9 mouse cellular contexts compared by ENCODE assay signal in genomic region chr3:144425041-144425448, GRCm38 (mm10).
DNase-seq lines count a peak whose midpoint lies in the region; ATAC-seq lines count a peak whose summit lies in the region.
"Had no signal": no experiment of that assay in that cellular context is flagged by ENCODE, and none has a peak within 500 bp of the region (broad histone marks: within the 10 kb centered on the region; RNA-seq: fewer than 3 reads in every experiment).

No protein-coding gene starts in this region.

- no peaks in the 10 kb centered on the region for H3K9me3 ChIP-seq in hindbrain, embryonic 14.5 days (ENCODE audit: control insufficient read depth, low read length)
- H3K9me3 ChIP-seq in heart, embryonic 10.5 days: no peaks in the 10 kb centered on the region

- H3K27me3 ChIP-seq in hindbrain, embryonic 14.5 days (ENCODE audit: control insufficient read depth, insufficient read depth, low read length): no peaks in the 10 kb centered on the region
- H3K27me3 ChIP-seq in heart, embryonic 10.5 days (ENCODE audit: insufficient read depth, poor library complexity, severe bottlenecking): no peaks in the 10 kb centered on the region

- no peaks in the 10 kb centered on the region for H3K36me3 ChIP-seq in hindbrain, embryonic 14.5 days (replicated peaks; ENCODE audit: control insufficient read depth, insufficient read depth)
- peaks cover 1% of the 10 kb centered on the region; the same call in 1 of the 2 replicates for H3K36me3 ChIP-seq in heart, embryonic 10.5 days

- peak; percentile 46 for DNase-seq in heart, postnatal 4 days
- DNase-seq in heart, adult 9 months (ENCODE audit: low spot score in 2 of 2): no peak
- DNase-seq in adrenal gland, postnatal 25 days: peak; percentile 53
- no peak for DNase-seq in hindbrain, embryonic 14.5 days (ENCODE audit: low spot score)
- peak; percentile 75 to 81 for DNase-seq in left cerebral cortex, postnatal 36 days (ENCODE audit: low spot score in 2 of 2)
- no peak for DNase-seq in adipocyte (ENCODE audit: low spot score)
- DNase-seq in heart, embryonic 10.5 days (ENCODE audit: low spot score): no peak
- DNase-seq: kidney, postnatal 14 days had no signal

- no peak overlapping the region for H3K9ac ChIP-seq in hindbrain, embryonic 14.5 days

- no peak overlapping the region for H3K4me2 ChIP-seq in hindbrain, embryonic 14.5 days (replicated peaks)

- peaks cover 7% of the 10 kb centered on the region; the same call in 1 of the 2 replicates for H3K4me1 ChIP-seq in hindbrain, embryonic 14.5 days (replicated peaks; ENCODE audit: control insufficient read depth, insufficient read depth, low read length)
- H3K4me1 ChIP-seq in heart, embryonic 10.5 days: no peaks in the 10 kb centered on the region

- ATAC-seq in hindbrain, embryonic 14.5 days (ENCODE audit: low FRiP score): no peak
- ATAC-seq in inflammation-experienced regulatory T-cells, adult 6 months: no peak

- H3K27ac ChIP-seq in hindbrain, embryonic 14.5 days: 0 out of 2 replicates have a peak overlapping the region, but pooled peaks have one; percentile 32
- no peak overlapping the region for H3K27ac ChIP-seq in heart, embryonic 10.5 days

- H3K4me3 ChIP-seq in hindbrain, embryonic 14.5 days (replicated peaks; ENCODE audit: low read length): no peak overlapping the region
- H3K4me3 ChIP-seq in heart, embryonic 10.5 days: no peak overlapping the region

- 87% methylated on average over 4 of the region's 4 CpGs for WGBS in hindbrain, embryonic 14.5 days
- WGBS in heart, embryonic 10.5 days: 88% methylated on average over 4 of the region's 4 CpGs

- intact Hi-C loops in left cerebral cortex, postnatal 36 days (cut with DNase I): no loop called here

Comparison
In these comparisons a context has a peak if more than half of its experiments do, and no peak if none do; other contexts are left out.
1. DNase-seq: peak in heart, postnatal 4 days (single experiment), adrenal gland, postnatal 25 days (single experiment) and left cerebral cortex, postnatal 36 days (2 of 2); none in heart, adult 9 months (0 of 2), hindbrain, embryonic 14.5 days (single experiment), adipocyte (single experiment) and heart, embryonic 10.5 days (single experiment).